Mouse (Mus musculus): ENCODE measurements at regions not wholly inside any gene's neighbourhood (a gene's known extent, or its start where the extent isn't known, plus 50 kb on each side); places are given as distances from the start of the nearest gene placed in this dataset.

GRCm38 (mm10) chr1:81516575-81517210 lies 439.9 kb downstream of the Nyap2 start:
- DNase-seq: peak; percentile 11

DNA sequence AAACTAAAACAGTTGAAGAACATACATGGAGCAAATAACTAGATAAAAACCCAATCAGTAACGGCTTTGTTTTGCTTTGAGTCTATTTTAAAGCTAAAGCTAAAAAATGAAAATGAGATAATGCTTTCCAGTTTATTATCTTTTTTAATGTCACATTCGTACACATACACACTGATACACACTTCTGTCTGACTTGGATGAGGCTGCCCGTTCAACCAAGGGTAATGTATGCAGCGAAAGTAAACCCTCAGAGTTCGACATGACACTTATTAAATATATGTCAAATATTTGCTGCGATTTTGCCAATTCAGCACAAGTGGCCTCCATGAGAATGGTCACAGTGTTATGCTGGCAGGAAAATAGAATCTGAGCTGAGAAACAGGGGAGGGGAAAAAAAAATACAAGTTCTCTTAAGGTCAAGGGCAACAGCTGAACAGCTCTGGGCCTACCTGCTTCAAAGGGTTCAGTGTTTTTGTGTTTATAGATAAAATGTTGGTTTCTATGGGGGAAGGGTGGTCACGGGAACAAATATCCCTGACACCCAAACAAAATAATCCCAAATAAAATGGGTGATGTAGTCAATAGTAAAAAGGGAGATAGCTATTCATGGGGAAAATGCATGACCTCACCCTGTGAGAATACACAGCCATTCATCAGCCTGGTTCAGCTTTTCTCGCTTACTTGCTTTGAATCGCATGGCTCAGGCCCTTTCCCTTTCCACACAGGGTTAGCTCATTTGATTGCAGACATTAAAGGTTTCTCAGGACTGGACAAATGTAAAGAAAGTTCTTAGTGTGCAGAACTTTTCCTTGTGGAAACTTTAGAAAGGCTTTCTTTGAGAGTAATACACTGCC lies 443.9 kb downstream of the Nyap2 start:
- DNase-seq: no peak

GRCm38 (mm10) chr1:81522929-81523328 lies 446.2 kb downstream of the Nyap2 start:
- DNase-seq: no peak

DNA sequence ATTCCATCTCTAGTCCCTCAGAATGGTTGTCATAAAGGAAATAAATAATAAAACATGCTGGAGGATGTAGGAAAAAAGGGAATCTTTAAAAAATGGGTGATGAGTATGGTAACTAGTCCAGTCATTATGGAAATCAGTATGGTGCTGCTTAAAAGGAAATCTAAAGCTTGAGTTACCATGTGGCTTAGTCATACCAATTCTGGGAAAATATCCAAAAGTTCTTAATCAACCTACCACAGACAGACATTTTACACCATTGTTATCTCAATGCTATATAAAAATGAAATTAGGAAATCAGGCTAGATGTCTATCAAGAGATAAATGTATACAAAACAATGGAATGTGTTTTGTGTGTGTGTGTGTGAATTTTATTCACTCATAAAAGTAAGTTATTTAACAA lies 449.1 kb downstream of the Nyap2 start:
- DNase-seq: no peak

DNA sequence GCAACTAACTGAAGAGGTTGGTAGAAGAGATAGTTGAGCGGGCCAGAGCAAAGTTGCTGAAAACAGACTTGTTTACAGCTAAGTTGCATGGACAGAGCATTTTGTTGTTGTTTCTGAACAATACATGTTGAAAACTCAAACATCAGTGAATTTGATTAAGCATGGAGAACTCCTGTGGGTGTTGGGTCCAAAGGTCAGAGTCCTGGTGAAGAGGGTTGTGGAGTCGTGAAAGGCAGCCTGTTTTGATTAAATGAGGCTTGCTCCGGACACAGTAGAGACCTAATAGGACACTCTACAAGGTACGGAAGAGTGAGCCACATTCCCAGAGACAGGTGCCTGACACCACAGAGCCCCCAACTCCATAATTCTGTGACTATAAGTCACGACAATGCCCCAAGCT lies 461.1 kb downstream of the Nyap2 start:
- no peak for DNase-seq

GRCm38 (mm10) chr1:81539591-81540311 lies 463.0 kb downstream of the Nyap2 start:
- DNase-seq: no peak

GRCm38 (mm10) chr1:81548906-81549305 lies 472.2 kb downstream of the Nyap2 start:
- DNase-seq: no peak

GRCm38 (mm10) chr1:81549706-81550105 lies 473.0 kb downstream of the Nyap2 start:
- DNase-seq: no peak

GRCm38 (mm10) chr1:81552731-81553130 lies 476.0 kb downstream of the Nyap2 start:
- no peak for DNase-seq

GRCm38 (mm10) chr1:81576965-81577664 lies 500.4 kb downstream of the Nyap2 start:
- DNase-seq: no peak

GRCm38 (mm10) chr1:81577665-81578201 lies 501.0 kb downstream of the Nyap2 start:
- no peak for DNase-seq

- no peak for DNase-seq
Measured at GRCm38 (mm10) chr1:81581208-81581607, 504.5 kb downstream of the Nyap2 start.

DNA sequence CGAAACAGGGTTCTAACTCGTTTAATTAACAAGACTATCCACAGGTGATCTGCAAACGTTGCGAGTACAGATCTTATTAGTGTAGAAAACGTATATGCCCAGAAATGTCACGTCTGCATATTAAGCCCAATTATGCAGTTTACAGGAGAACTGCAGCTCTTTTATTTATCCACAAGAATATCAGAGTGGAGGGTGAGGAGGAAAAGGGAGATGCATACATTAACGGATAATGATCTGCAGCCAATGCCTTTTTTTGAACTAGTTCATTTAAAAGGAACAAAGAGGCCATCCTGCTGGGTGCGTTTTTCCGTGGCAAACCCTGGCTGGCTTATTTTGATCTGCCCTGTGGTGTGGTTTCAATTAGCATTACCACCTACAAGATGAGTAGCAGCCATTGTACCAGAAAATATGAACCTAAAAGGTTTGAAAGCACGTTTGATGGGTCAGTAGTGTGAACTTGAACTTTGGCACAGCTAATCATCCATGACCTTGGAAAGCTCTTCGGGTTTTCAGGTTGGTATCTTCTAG lies 511.1 kb downstream of the Nyap2 start:
- no peak for DNase-seq

GRCm38 (mm10) chr1:81591623-81592022 lies 514.9 kb downstream of the Nyap2 start:
- DNase-seq: no peak

DNA sequence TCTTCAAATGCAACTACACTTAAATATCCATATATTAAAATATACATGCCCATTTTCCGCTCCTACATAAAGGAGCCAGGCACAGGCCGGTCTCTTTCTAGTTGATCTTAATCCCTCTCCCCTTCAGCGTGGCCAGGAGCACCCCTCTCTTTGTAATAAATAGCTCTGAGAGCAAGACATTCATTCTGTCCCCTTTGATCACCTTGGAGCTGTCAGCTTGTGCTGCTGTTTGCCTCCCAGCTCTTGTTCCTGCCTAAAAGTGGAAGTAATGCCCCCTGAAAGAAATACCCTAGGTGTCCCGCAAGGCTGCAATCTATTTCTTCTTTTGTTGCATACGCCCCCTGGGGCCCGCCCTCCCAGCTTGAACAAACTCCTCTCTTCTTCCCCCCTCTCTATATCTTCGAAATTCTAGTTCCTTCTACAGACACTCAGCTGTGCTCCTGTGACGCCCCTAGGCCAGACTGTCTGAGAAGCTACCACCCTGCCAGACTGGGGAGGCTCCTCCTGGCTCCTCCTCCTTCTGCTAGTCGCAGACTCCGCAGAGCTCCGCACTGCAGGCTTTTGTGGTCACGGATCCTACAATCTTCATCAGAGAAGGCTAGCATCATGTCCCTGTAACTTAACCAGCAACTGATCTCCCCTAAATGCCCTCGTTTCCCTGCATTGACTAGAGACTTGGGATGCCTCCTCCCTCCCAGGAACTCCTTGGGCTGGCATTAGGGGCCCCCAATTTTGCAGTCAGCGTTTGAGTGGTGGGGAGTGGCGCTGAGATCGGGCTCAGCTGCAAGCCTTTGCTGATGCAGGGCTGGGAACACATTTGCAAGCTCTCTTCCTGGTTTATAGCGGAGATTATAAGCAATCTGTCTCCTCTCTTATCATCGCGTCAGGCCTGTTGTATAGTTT lies 516.8 kb downstream of the Nyap2 start:
- DNase-seq: peak; percentile 67

- DNase-seq: no peak
Measured at GRCm38 (mm10) chr1:81594183-81594515, 517.4 kb downstream of the Nyap2 start.

DNA sequence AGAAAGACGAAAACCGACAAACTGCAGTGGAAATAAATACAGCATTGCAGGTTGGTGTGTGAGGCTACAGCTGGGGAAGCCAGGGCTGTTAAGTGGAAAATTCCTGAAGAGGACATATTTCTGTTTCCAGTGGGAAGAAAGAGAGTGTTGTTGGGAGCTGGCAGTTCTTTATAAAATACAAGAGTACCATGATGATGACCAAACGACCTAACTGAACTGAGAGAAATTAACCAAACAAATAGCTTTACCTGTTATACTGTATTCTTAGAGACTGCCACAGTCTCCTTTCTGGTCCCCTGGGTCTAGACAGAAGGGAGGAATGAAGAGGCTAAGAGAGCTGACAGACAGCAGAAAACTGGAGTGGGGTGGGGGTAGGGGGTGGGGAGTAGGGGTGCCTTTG lies 517.9 kb downstream of the Nyap2 start:
- no peak for DNase-seq

DNA sequence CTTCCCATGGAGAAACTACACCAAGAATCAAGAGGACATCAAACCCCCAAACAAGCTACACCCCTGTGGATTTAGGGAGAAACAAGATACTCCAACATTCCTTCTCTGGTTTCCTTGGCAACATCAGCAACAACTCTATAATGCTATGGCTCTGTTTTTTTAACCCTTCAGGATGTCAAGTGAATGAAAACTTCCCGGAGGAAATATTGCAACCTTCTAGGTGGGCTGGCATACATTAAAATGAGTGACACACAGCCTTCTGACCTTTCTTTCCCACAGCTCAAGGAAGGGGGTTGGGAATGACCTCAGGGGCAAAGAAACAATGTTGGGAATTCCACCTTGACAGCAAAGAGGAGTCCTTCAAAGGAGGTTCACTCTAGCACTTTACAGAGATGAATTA lies 532.0 kb downstream of the Nyap2 start:
- no peak for DNase-seq

GRCm38 (mm10) chr1:81618880-81619279 lies 542.1 kb downstream of the Nyap2 start:
- DNase-seq: no peak

GRCm38 (mm10) chr1:81624141-81624540 lies 547.4 kb downstream of the Nyap2 start:
- no peak for DNase-seq

- DNase-seq: no peak
Measured at GRCm38 (mm10) chr1:81632704-81633103, 556.0 kb downstream of the Nyap2 start.

DNA sequence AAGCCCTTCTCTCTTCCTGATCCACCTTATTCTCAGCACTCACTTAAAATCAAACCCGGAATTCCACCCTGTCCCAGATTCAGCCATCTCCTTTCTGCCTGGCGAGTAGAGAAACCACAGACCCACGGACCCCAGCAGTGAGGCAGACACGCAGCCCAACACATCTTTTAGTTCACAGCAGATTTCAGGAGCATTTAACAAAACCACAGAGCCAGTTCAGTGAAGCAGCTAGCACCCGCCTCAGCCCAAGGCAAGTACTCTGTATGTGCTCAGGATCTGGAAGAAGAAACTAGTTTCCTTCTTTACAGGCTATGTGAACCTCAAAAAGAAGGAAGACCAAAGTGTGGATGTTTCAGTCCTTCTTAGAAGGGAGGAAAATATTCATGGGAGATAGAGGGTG lies 560.6 kb downstream of the Nyap2 start:
- no peak for DNase-seq
